ENCODE assay signal across 25 mouse cellular contexts in genomic region chr8:61298828-61299227, GRCm38 (mm10).
"Had no signal": no experiment of that assay in that cellular context is flagged by ENCODE, and none has a peak within 500 bp of the region (broad histone marks: within the 10 kb centered on the region; RNA-seq: fewer than 3 reads in every experiment).

No protein-coding gene starts in this region.

- ATAC-seq: hindbrain, embryonic 16.5 days; inflammation-experienced regulatory T-cells, adult 6 months; intestine, embryonic 15.5 days; intestine, postnatal 0 days; liver, embryonic 12.5 days had no signal

- H3K27me3 ChIP-seq: heart, embryonic 12.5 days; hindbrain, embryonic 12.5 days; intestine, embryonic 15.5 days; limb, embryonic 12.5 days; liver, embryonic 12.5 days had no signal

- H3K36me3 ChIP-seq: heart, embryonic 10.5 days; heart, embryonic 12.5 days; hindbrain, embryonic 10.5 days; hindbrain, embryonic 12.5 days; intestine, embryonic 15.5 days; limb, embryonic 10.5 days; limb, embryonic 12.5 days; liver, embryonic 12.5 days had no signal

- H3K9me3 ChIP-seq: heart, embryonic 10.5 days; heart, embryonic 12.5 days; hindbrain, embryonic 10.5 days; hindbrain, embryonic 12.5 days; intestine, embryonic 15.5 days; limb, embryonic 10.5 days; liver, embryonic 12.5 days had no signal

- H3K4me3 ChIP-seq: gastrocnemius, adult 2 months; heart, adult 2 months; heart, embryonic 10.5 days; heart, embryonic 12.5 days; hindbrain, embryonic 10.5 days; hindbrain, embryonic 12.5 days; intestine, embryonic 15.5 days; limb, embryonic 10.5 days; limb, embryonic 12.5 days; liver, embryonic 12.5 days had no signal

- H3K9ac ChIP-seq: heart, embryonic 12.5 days; hindbrain, embryonic 12.5 days; hindbrain, embryonic 14.5 days; intestine, embryonic 15.5 days; limb, embryonic 12.5 days; liver, embryonic 12.5 days; liver, embryonic 14.5 days had no signal

- DNase-seq: gastrocnemius, adult 2 months; gastrocnemius, postnatal 10 days; gastrocnemius, postnatal 25 days; heart, adult 2 months; heart, postnatal 10 days; heart, postnatal 4 days; kidney, adult 18-20 months; kidney, adult 8-10 months; kidney, postnatal 10 days; kidney, postnatal 25 days; kidney, postnatal 4 days; liver had no signal

- H3K4me2 ChIP-seq: heart, embryonic 12.5 days; hindbrain, embryonic 12.5 days; hindbrain, embryonic 14.5 days; intestine, embryonic 15.5 days; limb, embryonic 12.5 days; liver, embryonic 12.5 days had no signal

- H3K27ac ChIP-seq: gastrocnemius, adult 2 months; heart, adult 2 months; heart, embryonic 10.5 days; hindbrain, embryonic 10.5 days; hindbrain, embryonic 12.5 days; hindbrain, embryonic 14.5 days; intestine, embryonic 15.5 days; limb, embryonic 10.5 days; liver, embryonic 12.5 days; liver, embryonic 14.5 days had no signal

- H3K4me1 ChIP-seq: heart, embryonic 10.5 days; heart, embryonic 12.5 days; intestine, embryonic 15.5 days; liver, embryonic 12.5 days had no signal
